Mouse (Mus musculus): ENCODE results near the gene Ctnna3.
"Not testable (repeated sequence)": the region's sequence is repeated elsewhere in the genome, so short reads cannot be mapped to it uniquely, and the experiment has no call there.

Gene Ctnna3

GRCm38 (mm10) chr10:63429785-63430305 is at the start of gene Ctnna3:
Gene Ctnna3, plus strand, starts transcription at chr10:63430098.
- peak; percentile 87 for DNase-seq (ENCODE audit: low read depth, low spot score)

- DNase-seq (ENCODE audit: low read depth, low spot score) = no peak
Observed at GRCm38 (mm10) chr10:63381498-63382280, 48.2 kb upstream of the Ctnna3 start, which contains the start of gene Sirt1. Gene Sirt1, minus strand, starts transcription at chr10:63381704.

DNA sequence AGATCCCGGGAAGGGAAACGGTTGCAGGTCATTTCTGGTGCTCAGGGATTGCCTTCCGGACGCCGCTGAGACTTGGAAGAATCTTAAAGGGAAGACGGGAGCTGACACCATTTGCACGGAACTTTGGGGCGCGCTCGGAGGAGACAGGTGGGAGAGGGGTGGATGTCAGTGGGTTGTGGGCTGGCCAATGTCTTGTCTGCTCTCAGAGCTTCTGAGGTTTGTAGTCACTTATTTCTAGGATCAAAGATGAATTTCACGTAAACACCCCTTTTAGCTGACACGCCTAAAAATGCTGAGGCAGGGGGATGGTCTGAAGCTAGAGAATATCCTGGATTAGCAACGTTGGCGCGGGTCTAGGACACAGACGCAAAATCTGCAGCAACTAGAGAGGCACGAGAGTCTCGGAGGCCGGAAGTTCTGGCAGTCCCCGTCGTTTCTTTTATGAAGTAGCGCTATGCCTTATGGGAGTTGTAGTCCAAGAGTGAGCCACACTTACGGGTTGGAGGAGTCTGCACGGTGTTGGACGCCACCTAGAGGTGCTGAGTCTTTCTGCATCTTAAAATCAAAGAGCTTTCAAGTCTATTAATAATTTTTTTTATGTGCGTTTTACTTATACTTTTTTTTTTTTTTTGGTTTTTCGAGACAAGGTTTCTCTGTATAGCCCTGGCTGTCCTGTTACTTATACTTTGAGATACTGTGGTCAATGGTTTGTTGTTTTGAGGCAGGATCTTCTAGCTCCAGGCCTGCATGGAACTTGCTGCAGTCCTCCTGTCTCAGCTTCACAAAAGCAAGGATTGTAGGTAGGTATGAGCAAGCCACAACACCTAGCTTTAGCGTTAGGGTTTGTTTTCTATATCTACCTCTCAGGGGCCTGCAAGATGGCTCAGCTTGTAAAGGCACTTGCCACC is 47.3 kb upstream of the Ctnna3 start, which contains the start of gene Dnajc12:
TSS of gene Dnajc12 (plus strand) at position 72 of the 908 bp plus-strand sequence.
- peak; percentile 80 for DNase-seq (ENCODE audit: low read depth, low spot score)

GRCm38 (mm10) chr10:63385897-63386296 is 44.0 kb upstream of the Ctnna3 start:
- not testable (repeated sequence) for DNase-seq (ENCODE audit: low read depth, low spot score)

DNA sequence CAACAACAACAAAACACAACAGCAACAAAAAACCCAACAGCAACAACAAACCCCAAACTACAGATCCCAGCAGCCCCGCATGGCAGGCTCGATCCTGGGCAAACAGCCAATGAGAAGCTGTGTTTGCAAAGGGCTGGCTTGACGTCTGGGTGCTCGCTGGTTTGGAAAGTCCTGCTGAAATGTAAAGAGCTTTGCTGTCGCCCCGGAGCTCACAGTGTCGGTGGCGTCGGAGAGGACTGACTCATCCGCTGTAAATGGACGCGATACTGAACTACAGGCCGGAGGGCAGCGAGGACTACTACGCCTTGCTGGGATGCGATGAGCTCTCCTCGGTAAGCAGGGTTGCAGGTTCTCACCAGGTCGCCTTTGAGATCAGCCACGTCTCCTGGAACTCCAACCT is 43.5 kb upstream of the Ctnna3 start:
- DNase-seq (ENCODE audit: low read depth, low spot score) = no peak

GRCm38 (mm10) chr10:63386991-63387390 is 42.9 kb upstream of the Ctnna3 start:
- DNase-seq (ENCODE audit: low read depth, low spot score) = no peak

DNA sequence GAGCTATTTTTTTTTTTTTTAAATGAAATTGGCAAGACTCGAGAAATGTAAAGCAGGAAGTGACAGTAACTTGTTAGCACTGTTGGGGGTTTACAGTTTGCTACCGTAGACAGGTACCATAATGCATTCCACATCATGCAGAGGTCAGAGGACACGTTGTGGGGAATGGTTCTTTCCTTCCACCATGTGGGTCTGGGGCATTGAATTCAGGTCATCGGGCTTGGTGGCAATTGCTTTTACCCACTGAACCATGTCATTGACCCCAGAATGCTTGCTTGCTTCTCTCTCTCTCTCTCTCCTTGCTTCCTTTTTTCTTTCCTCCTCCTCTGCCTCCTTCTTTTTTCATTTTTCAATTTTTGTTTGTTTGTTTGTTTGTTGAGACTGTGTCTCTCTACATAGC is 41.0 kb upstream of the Ctnna3 start:
- DNase-seq (ENCODE audit: low read depth, low spot score) = no peak

GRCm38 (mm10) chr10:63396963-63397362 is 32.9 kb upstream of the Ctnna3 start:
- DNase-seq (ENCODE audit: low read depth, low spot score) = no peak

DNA sequence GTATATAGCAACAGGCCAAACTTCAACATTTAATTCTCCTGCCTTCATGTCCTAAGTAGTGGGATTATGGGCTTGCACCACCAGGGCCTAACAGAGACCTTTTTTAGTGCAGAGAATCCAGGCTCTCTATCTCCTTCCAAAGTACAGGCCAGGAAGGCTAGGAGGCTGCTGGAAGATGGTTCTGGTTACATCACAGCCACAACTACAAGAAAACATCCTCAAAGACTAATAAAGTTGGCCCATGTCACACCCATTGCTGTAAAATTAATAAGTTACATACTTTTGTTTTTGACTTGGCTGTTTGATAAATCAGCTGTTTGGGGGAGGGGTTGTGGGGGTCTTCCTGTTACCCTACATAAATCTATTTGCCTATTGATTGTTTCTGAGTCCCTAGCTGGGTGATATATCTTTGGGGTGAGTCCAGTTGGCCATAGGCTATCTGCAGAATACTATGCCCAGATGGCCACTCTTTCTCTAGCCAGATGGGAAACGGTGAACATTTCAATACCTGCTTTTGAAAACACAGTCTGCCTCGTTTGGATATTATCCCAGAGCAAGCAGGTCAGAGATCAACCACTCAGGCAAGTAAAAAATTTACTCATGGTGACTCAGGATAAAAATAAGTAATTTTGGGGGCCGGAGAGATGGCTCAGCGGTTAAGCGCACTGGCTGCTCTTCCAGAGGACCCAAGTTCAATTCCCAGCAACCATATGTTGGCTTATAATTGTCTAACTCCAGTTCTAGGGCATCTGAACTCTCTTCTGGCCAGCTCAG is 27.0 kb upstream of the Ctnna3 start:
- DNase-seq (ENCODE audit: low read depth, low spot score) = no peak

- no peak for DNase-seq (ENCODE audit: low read depth, low spot score)
Observed at GRCm38 (mm10) chr10:63403636-63404035, 26.3 kb upstream of the Ctnna3 start.

GRCm38 (mm10) chr10:63410162-63410956 is 19.5 kb upstream of the Ctnna3 start:
- no peak for DNase-seq (ENCODE audit: low read depth, low spot score)

GRCm38 (mm10) chr10:63411674-63412073 is 18.2 kb upstream of the Ctnna3 start:
- DNase-seq (ENCODE audit: low read depth, low spot score) = not testable (repeated sequence)

DNA sequence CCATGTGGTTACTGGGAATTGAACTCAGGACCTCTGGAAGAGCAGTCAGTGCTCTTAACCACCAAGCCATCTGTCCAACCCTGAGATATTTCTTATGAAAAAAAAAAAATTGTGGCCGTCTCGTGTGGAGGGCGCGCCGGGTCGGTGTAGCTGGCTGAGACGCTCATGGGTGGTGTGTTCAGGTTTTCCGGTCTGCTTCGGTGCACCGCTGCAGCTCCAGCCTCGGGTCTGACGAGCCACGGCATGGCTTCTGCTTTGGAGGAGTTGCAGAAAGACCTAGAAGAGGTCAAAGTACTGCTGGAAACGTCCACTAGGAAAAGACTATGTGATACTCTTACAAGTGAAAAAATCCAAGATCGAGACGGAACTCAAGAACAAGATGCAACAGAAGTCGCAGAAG is 17.1 kb upstream of the Ctnna3 start:
- no peak for DNase-seq (ENCODE audit: low read depth, low spot score)

- DNase-seq (ENCODE audit: low read depth, low spot score) = no peak
Observed at GRCm38 (mm10) chr10:63415287-63415686, 14.6 kb upstream of the Ctnna3 start.

DNA sequence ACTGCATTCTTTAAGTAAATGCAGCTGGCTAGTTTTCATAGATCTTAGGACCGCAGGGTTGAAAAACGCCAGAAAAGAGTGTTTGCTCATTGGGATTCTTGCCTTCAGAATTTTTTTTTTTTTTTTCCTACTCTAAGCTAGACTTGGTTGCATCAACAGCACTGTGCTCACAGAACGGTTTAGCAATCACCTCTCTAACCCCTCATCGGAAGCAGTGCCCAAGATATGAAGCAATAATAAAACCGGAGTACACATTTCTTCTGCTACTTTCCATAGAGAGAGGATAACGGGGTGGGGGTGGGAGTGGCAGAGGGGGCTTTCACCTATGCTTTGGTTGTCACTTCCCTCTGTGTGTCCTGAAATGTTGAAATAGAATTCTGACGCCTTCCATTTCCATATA is 14.0 kb upstream of the Ctnna3 start:
- DNase-seq (ENCODE audit: low read depth, low spot score) = no peak

DNA sequence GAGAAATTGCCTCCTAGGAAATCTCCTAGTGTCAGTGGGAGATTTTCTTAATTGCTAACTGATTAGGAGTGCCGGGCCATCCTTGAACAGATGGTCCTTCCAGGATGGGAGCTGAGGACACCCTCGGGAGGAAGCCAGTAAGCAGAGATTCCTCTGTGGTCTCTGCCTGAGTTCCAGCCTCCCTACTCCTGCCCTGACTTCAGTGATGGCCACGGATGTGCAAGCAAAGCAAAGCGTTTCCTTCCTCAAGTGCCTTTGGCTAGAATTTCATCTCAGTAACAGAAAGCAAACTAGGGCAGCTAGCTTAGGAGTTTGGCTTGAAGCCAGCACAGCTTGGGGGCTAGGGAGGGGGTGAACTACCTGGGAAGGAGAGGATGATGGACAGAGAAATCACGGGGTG is 12.8 kb upstream of the Ctnna3 start:
- DNase-seq (ENCODE audit: low read depth, low spot score) = no peak

GRCm38 (mm10) chr10:63421739-63422735 is 7.9 kb upstream of the Ctnna3 start, which contains the start of gene Gm7075:
Gene Gm7075, minus strand, starts transcription at chr10:63421789.
- peak; percentile 80 for DNase-seq (ENCODE audit: low read depth, low spot score)

GRCm38 (mm10) chr10:63422736-63422992 is 7.2 kb upstream of the Ctnna3 start:
- no peak for DNase-seq (ENCODE audit: low read depth, low spot score)
